Mouse (Mus musculus) adrenal gland, postnatal 10 days (tissue): ENCODE data around the gene Tepsin. TPM values are rescaled to one million over a fixed set of nuclear protein-coding genes. Genes with fewer than 3 reads are reported as not detected.

ENCODE experiments used
- DNase-seq: peaks from one replicate; pipeline ENCODE4 v3.0.0; 2021; ENCODE audit warnings: mixed read lengths
- long read RNA-seq, 2 experiments: library from polyadenylated mRNA; stranded (forward); transcript quantifications; one replicate each; pipeline ENCODE4 v2.0.0; 2021
- total RNA-seq, 2 experiments: library from RNA; stranded (reverse); gene quantifications; 2 replicates each; pipeline ENCODE4 v1.2.3; 2021

Gene Tepsin
- total RNA-seq = 10 to 100 TPM in 1 of 2 experiments, 1 to 10 TPM in 1; 9.0 to 13.2 TPM
- long read RNA-seq, experiment 1, partial matches to known transcripts = 2 of 3 reads
- long read RNA-seq, experiment 1, other reads (novel, unspliced or antisense) = 1 of 3 reads
- long read RNA-seq, experiment 2, transcript Tepsin-202 (13 exons, 2,770 nt) = major isoform, 9 of 17 reads
- long read RNA-seq, experiment 2, partial matches to known transcripts = 4 of 17 reads
- long read RNA-seq, experiment 2, other reads (novel, unspliced or antisense) = 4 of 17 reads

DNA sequence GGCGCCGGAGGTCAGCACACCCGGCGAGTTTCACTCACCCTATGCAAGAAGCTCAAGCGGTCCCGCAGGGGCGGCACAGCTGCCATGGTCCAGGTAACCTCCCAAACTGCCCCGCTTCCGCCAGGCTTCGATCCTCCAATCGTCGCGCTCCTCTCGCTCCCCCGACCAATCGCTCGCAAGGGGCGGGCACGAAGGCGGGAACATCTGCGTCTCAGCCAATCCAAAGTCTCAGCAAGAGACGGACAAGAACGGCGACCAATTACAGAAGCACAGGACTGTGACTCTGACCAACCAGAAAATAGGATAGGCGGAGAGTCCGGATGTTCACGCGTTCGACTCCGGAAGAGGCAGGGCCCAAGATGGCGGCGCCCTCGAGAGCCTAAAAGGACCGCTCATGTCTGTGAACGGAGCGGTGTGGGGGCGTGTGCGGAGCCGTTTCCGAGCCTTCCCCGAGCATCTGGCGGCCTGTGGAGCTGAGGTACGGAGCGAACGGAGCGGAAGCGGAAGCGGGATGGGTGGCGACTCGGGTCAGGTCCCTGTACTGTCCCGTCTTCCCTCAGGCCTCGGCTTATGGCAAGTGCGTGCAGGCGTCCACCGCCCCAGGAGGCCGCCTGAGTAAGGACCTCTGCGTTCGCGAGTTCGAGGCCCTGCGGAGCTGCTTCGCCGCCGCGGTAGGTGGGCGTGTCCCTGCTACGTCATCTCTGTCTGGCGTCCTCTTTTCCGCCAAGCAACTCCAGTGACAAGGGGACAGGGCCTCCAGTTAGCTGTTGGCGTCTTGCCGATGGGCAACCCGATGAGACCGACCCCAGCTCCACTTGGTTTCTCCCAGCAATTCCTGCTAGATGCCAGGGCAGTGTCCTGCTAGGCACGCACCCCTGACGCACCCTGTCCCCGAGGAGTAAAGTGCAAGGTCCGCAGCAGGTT, at the start of gene Tepsin, which contains the start of gene Ndufaf8:
Tepsin (minus strand) TSS at position 144 of the 924 bp plus-strand sequence.
Ndufaf8 (plus strand) TSS at position 341 of the 924 bp plus-strand sequence.
- peak; percentile 97 for DNase-seq

DNA sequence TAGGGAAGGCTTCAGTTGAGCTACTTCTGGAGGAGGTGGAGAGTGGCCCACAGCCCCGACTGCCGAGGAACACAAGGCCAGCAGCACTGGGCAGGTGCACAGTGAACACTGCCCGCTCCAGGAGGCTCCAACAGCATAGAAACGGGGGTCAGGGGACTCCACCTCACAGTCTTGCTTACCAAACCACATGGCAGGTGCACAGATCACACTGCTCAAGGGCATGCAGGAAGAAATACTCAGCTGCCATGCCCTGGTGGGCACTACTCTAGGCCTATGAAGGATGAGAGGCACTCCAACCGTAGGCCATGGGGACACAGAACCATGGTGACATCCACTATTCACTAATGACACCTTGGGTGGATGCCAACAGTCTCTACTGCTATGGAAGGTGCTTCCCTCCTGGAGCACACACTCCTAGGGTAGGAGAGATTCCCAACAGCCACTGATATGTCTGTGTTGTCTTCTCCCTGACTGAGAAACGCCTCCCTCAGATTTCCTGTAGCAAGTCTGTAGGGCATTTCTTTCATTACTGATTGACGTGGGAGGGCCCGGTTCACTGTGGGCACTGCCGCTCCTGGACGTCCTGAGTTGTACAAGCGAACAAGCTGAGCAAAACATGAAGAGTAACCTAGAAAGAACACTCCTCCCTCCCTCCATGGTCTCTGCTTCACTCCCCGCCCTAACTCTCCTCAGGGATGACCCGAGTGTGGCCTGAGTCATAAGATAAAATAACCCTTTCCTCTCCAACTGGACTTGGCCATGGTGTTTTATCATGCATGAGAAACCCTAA, 45.4 kb upstream of the Tepsin start:
- DNase-seq = no peak

DNA sequence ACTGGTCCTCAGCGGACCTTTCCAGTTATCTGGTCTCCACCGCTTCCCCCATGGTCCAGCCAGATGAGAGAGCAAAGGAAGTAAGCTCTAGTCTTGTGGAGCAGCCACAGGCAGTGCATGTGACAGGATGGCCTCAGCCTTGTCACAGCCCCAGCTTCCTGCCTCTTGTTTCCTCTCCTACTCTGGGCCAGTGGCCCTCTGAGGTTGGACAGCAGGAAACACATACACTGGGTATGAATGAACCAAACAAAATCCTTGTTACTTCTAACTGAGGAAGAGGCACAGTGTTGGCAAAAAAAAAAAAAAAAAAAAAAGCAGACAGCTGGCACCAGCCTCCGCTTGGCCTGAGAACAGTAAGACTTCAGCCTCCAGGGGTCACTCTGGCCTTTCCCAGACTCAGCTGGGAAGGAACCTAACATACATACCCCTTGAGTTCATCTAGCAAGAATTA, 44.1 kb upstream of the Tepsin start:
- peak; percentile 61 for DNase-seq

GRCm38 (mm10) chr11:120140255-120140654, 41.7 kb upstream of the Tepsin start:
- DNase-seq = no peak

DNA sequence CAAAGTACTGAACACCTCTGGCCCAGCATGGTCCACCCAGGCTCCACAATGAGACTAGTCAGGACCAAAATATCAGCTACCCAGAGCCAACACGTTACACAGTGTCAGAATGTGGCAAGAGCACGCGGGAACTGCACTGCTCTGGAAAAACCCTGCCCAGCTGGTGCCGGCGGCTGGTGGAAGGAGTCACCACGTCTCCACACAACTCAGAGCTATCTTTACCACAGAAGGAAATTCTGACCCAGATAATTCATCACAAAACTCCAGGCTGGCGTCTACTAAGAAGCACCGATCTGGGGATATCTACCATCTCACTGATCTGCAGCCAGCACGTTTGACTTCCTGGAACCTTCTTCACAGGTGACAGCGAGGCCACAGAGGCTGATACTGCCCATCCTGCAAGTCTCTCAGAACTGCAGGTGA, 40.8 kb upstream of the Tepsin start:
- no peak for DNase-seq

- peak; percentile 36 for DNase-seq
Observed at GRCm38 (mm10) chr11:120137625-120138004, 39.1 kb upstream of the Tepsin start.

- DNase-seq = no peak
Observed at GRCm38 (mm10) chr11:120136796-120137624, 38.5 kb upstream of the Tepsin start.

GRCm38 (mm10) chr11:120136195-120136594, 37.7 kb upstream of the Tepsin start:
- no peak for DNase-seq

DNA sequence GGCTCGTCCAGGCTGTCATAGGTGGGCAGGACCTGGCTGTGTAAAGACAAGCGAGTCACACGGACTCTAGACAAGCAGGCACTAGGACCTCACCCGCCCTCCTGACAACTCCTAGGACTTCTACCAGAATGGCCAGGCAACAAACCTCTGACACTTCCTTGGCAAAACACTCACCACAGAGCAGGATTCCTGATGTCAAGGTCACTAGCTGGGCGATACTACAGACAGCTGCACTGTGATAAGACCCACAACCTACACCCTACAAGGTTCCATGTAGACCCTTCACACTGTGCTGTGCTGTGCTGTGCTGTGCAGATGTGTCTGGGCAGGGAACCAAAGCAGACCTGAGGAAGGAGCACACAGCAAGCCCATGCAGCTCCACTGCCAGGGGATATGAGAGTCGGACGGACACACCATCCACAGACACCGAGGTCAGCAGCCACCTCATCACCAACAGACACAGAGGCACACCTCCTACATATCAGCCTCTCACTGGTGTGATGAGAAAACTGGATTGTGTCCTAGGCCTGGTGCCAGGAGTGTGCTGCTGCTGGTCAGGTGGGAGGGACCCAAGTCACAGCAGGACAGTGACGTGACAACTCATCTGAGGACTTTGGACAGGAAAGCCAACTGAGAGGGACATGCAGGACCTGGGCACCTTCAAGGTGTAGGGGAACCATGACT, 36.5 kb upstream of the Tepsin start:
- peak; percentile 30 for DNase-seq

DNA sequence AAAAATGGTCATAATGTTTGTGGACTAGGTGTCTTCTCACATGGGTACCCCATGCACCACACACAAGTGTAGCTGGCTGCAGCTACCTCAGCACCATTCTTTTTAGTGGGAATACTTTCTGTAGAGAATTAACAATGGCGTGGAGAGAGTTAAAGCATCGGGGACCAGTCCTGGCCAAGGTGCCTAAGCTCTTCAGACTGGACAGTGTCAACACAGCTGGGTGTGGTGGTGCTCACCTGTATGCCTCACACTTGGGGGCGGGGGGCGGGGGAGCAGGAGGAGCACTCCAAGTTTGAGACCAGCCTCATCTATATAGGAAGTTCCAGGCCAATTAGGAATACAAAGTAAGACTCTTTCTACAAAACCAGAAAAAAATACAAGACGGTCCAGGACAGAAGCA, 35.6 kb upstream of the Tepsin start:
- no peak for DNase-seq

GRCm38 (mm10) chr11:120129281-120129680, 30.8 kb upstream of the Tepsin start:
- no peak for DNase-seq

- DNase-seq = no peak
Observed at GRCm38 (mm10) chr11:120126845-120127244, 28.3 kb upstream of the Tepsin start.

GRCm38 (mm10) chr11:120122126-120122525, 23.6 kb upstream of the Tepsin start:
- peak; percentile 45 for DNase-seq

GRCm38 (mm10) chr11:120120642-120121420, 22.3 kb upstream of the Tepsin start:
- DNase-seq = peak; percentile 84

- no peak for DNase-seq
Observed at GRCm38 (mm10) chr11:120119936-120120541, 21.5 kb upstream of the Tepsin start.

- DNase-seq = no peak
Observed at GRCm38 (mm10) chr11:120119108-120119507, 20.6 kb upstream of the Tepsin start.

DNA sequence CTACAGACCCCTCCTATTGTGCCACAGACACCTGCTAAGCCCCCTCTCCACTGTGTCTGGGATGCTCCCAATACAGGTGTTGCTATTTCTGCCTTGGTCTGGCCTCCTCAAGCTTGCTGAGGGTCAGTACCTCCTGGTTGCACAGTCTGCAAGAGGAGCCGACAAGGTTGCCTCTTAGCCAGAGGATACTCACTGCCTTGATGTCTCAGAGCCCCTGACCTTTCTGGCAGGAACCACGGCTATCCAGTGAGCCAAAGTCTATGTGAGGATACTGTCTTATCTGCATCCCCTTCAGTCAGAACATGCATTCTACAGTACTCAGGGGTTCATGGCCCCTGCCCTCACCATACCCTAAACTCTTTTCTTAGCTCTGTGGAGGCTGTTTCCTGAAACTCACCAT, 19.1 kb upstream of the Tepsin start:
- no peak for DNase-seq

DNA sequence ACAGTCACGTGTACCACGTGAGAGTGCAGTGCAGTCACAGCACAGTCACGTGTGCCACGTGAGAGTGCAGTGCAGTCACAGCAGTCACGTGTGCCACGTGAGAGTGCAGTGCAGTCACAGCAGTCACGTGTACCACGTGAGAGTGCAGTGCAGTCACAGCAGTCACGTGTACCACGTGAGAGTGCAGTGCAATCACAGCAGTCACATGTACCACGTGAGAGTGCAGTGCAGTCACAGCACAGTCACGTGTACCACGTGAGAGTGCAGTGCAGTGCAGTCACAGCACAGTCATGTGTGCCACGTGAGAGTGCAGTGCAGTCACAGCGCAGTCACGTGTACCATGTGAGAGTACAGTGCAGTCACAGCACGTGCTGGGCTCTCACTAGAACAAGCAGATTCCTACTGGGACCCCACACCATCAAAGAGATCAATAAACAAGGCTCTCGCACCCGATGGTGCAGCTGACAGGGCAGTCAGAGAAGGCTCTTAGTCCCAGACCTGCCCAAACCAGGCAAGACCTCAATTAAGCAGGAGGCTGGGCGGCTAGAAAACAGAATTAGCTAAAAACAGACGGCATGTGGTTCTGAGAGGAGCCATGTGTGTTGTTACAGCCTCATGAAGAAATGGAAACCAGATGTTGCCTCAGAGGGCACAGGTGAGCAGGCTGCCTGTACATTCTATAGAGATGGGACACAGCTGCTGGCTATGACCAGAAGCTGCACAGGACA, 16.1 kb upstream of the Tepsin start:
- no peak for DNase-seq

DNA sequence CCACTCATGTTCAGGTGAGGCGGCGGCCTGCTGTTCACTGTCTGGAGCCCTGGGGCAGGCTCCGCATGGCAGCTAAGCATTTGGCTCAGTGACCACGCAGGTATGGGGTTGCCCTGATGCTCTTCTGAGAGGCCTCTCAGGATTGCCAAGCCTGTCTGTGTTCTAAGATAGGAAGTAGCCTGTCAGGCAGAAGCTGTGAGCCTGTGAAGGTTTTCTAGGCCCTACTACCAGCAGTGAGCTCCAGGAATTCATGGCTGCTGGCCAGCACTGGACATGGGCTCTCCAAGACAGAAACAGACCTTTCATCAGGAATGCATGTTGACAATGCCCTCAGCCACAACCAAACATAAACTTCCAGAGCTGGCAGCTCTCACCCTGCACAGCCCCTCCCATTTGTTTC, 13.6 kb upstream of the Tepsin start:
- DNase-seq = no peak
